ENCODE assay signal across 8 mouse cellular contexts in the genomic region with DNA sequence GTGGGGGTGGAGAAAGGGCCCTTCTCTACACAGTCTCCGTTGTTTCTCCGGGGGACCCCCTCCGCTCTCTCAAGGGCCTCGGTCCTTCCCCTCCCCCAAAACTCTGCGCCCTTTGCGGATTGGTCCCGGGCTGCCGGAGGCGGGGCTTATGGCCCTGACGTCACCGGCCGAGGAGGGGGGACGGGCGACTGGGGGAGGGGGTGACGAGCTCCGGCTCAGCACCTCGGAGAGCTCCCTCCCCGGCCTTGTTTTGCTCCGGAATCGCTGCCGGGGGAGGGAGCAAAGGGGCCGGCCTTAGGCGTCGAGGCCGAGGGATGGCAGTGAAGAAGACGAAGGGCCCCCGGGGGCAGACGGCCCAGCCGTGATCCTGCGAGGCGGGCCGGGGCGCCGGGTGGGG. TPM values are rescaled to one million over a fixed set of nuclear protein-coding genes. Genes with fewer than 3 reads are reported as not detected.
DNase-seq lines count a peak whose midpoint lies in the region; ATAC-seq and TF ChIP-seq lines count a peak whose summit lies in the region.

A gene (plus strand): TSS at position 166 of the 397 bp plus-strand sequence.

- dilution Hi-C loops in CH12.LX (cut with MboI; ENCODE audit: extremely low pct_ligation_motif_present, extremely low pct_unique_long_range_greater_than_20kb, low sequenced_read_pairs) = no loop called here

- TF ChIP-seq CTCF in CH12.LX (conservative IDR thresholded peaks at IDR 0.05 in 1 of 2, IDR thresholded peaks at IDR 0.05 in 1 of 2; ENCODE audit: low read depth in 2 of 2, low read length in 2 of 2) = no peak
- TF ChIP-seq CTCF in lung, adult 2 months (IDR thresholded peaks at IDR 0.05; ENCODE audit: insufficient read depth, low read length) = no peak
- TF ChIP-seq CTCF in olfactory bulb, adult 2 months (IDR thresholded peaks at IDR 0.05; ENCODE audit: insufficient read depth, low read depth, low read length) = no peak
- no peak for TF ChIP-seq CTCF in thymus, adult 2 months (IDR thresholded peaks at IDR 0.05; ENCODE audit: borderline replicate concordance, control insufficient read depth, extremely low read depth, insufficient read depth, low read length, poor library complexity)

- WGBS in forebrain, embryonic 14.5 days = 1% methylated on average over 28 of the region's 34 CpGs
- 1% methylated on average over 34 of the region's 34 CpGs for WGBS in lung, adult 2 months
- under 1% methylated on average over 34 of the region's 34 CpGs for WGBS in olfactory bulb, adult 2 months
- 1% methylated on average over 34 of the region's 34 CpGs for WGBS in thymus, adult 2 months

- TF ChIP-seq RAD21 in CH12.LX (IDR thresholded peaks at IDR 0.05; ENCODE audit: low read depth, low read length) = no peak

- H3K4me3 ChIP-seq in CH12.LX (replicated peaks in 1 of 3; ENCODE audit: low read depth in 2 of 3, low read length in 2 of 3, poor library complexity in 1 of 3) = peak within 1 kb of the TSS in 2 of 3 experiments; percentile 34 to 67
- H3K4me3 ChIP-seq in brown adipose tissue, adult 24 weeks (ENCODE audit: insufficient read depth, low read depth, low read length) = peak within 1 kb of the TSS; percentile 44; the same call in 1 of the 2 replicates
- peak within 1 kb of the TSS; percentile 83 for H3K4me3 ChIP-seq in forebrain, embryonic 14.5 days (ENCODE audit: low read depth, low read length)
- H3K4me3 ChIP-seq in lung, adult 2 months (replicated peaks; ENCODE audit: extremely low read depth, low read depth, low read length) = peak within 1 kb of the TSS; percentile 33
- H3K4me3 ChIP-seq in olfactory bulb, adult 2 months (ENCODE audit: insufficient read depth, low read depth, low read length) = peak within 1 kb of the TSS; percentile 88
- peak within 1 kb of the TSS; percentile 22 for H3K4me3 ChIP-seq in thymus, adult 2 months (ENCODE audit: control insufficient read depth, insufficient read depth, low read length)

- in situ Hi-C loops in CH12.LX (cut with MboI; ENCODE audit: low pct_ligation_motif_present, low pct_unique_long_range_greater_than_20kb, low sequenced_read_pairs) = no loop called here

- peak; percentile 60 for DNase-seq in CH12.LX (ENCODE audit: extremely low read depth)
- DNase-seq in forebrain, embryonic 14.5 days (ENCODE audit: low spot score) = peak; percentile 97
- peak; percentile 92 to 94 for DNase-seq in layer of hippocampus, adult 8-10 months (ENCODE audit: low spot score in 2 of 2)
- peak; percentile 70 for DNase-seq in lung, adult 2 months
- peak; percentile 86 for DNase-seq in thymus, adult 2 months

- no peak for TF ChIP-seq POLR2A in CH12.LX (IDR thresholded peaks at IDR 0.05; ENCODE audit: low read depth, low read length)
- TF ChIP-seq POLR2A in lung, adult 2 months (IDR thresholded peaks at IDR 0.05; ENCODE audit: borderline replicate concordance, extremely low read depth, low read depth, low read length) = no peak
- peak; percentile 73 for TF ChIP-seq POLR2A in olfactory bulb, adult 2 months (IDR thresholded peaks at IDR 0.05; ENCODE audit: insufficient read depth, low read depth, low read length)
- no peak for TF ChIP-seq POLR2A in thymus, adult 2 months (IDR thresholded peaks at IDR 0.05; ENCODE audit: control insufficient read depth, extremely low read depth, insufficient read depth, low read length, poor library complexity)

- peak within 1 kb of the TSS; percentile 50 for H3K9ac ChIP-seq in CH12.LX (ENCODE audit: insufficient read depth, low read depth)
- H3K9ac ChIP-seq in forebrain, embryonic 14.5 days (ENCODE audit: low read length) = peak within 1 kb of the TSS; percentile 88

- H3K4me2 ChIP-seq in CH12.LX (ENCODE audit: insufficient read depth, low read depth, poor library complexity, severe bottlenecking) = peak within 1 kb of the TSS; percentile 95
- peak within 1 kb of the TSS; percentile 78 for H3K4me2 ChIP-seq in forebrain, embryonic 14.5 days (ENCODE audit: low read length)

- H3K4me1 ChIP-seq in CH12.LX (ENCODE audit: control insufficient read depth in 1 of 2, insufficient read depth in 2 of 2) = peaks cover 13 to 18% of the 10 kb centered on the region in 2 experiments; a peak in 3 of 4 replicates
- H3K4me1 ChIP-seq in brown adipose tissue, adult 24 weeks (ENCODE audit: control insufficient read depth, insufficient read depth, insufficient read length, low read length) = peaks cover 4% of the 10 kb centered on the region
- peaks cover 32% of the 10 kb centered on the region for H3K4me1 ChIP-seq in forebrain, embryonic 14.5 days (ENCODE audit: control insufficient read depth, insufficient read depth, low read length)
- no peaks in the 10 kb centered on the region for H3K4me1 ChIP-seq in lung, adult 2 months (ENCODE audit: control insufficient read depth, insufficient read depth, low read length)
- peaks cover 33% of the 10 kb centered on the region for H3K4me1 ChIP-seq in olfactory bulb, adult 2 months (ENCODE audit: control insufficient read depth, insufficient read depth, low read length)
- peaks cover 16% of the 10 kb centered on the region for H3K4me1 ChIP-seq in thymus, adult 2 months (replicated peaks; ENCODE audit: control insufficient read depth, insufficient read depth, low read length)

- TF ChIP-seq EP300 in CH12.LX (IDR thresholded peaks at IDR 0.05; ENCODE audit: low read length) = no peak; the same call in 1 of the 2 replicates

- peak; percentile 94 for ATAC-seq in forebrain, embryonic 14.5 days
- ATAC-seq in hematopoietic stem cell, adult 5-6 weeks (replicated peaks in 1 of 2; ENCODE audit: insufficient read depth in 1 of 2, low FRiP score in 2 of 2, low TSS enrichment in 1 of 2, low read depth in 1 of 2, poor library complexity in 2 of 2, severe bottlenecking in 2 of 2) = peak; percentile 35 to 74

- no peaks in the 10 kb centered on the region for H3K79me2 ChIP-seq in CH12.LX (replicated peaks; ENCODE audit: control insufficient read depth, extremely low read depth, insufficient read depth, poor library complexity, severe bottlenecking)

- H3K36me3 ChIP-seq in CH12.LX (replicated peaks in 1 of 2; ENCODE audit: control insufficient read depth in 1 of 2, insufficient read depth in 1 of 2, low read length in 1 of 2) = no peaks in the 10 kb centered on the region
- H3K36me3 ChIP-seq in forebrain, embryonic 14.5 days (ENCODE audit: control insufficient read depth, insufficient read depth, low read length) = peaks cover 4% of the 10 kb centered on the region; the same call in 1 of the 2 replicates
- H3K36me3 ChIP-seq in thymus, adult 2 months (ENCODE audit: control insufficient read depth, insufficient read depth, low read length) = no peaks in the 10 kb centered on the region

- no peaks in the 10 kb centered on the region for H3K9me3 ChIP-seq in CH12.LX (replicated peaks; ENCODE audit: low read length)
- H3K9me3 ChIP-seq in forebrain, embryonic 14.5 days (replicated peaks; ENCODE audit: control insufficient read depth, low read length) = no peaks in the 10 kb centered on the region

- H3K27ac ChIP-seq in CH12.LX (ENCODE audit: insufficient read depth, low read depth) = peak within 1 kb of the TSS; percentile 58
- H3K27ac ChIP-seq in brown adipose tissue, adult 24 weeks (replicated peaks; ENCODE audit: low read depth, low read length) = no peak within 1 kb of the TSS
- H3K27ac ChIP-seq in forebrain, embryonic 14.5 days (ENCODE audit: low read depth, low read length) = peak within 1 kb of the TSS; percentile 96
- H3K27ac ChIP-seq in olfactory bulb, adult 2 months (ENCODE audit: insufficient read depth, low read depth, low read length) = peak within 1 kb of the TSS; percentile 95
- H3K27ac ChIP-seq in thymus, adult 2 months (ENCODE audit: control insufficient read depth, insufficient read depth, low read length) = no peak within 1 kb of the TSS

- H3K27me3 ChIP-seq in CH12.LX (replicated peaks) = peaks cover 65% of the 10 kb centered on the region
- H3K27me3 ChIP-seq in forebrain, embryonic 14.5 days (replicated peaks; ENCODE audit: control insufficient read depth, insufficient read depth, low read length) = no peaks in the 10 kb centered on the region
- 0 out of 2 replicates have a peak, but pooled peaks cover 2% of the 10 kb centered on the region for H3K27me3 ChIP-seq in thymus, adult 2 months (ENCODE audit: control insufficient read depth, insufficient read depth, low read length)

TF ChIP-seq in CH12.LX, 34 proteins besides CTCF, POLR2A, EP300 and RAD21 (continues in another document):
- peak; percentile 96 for TF ChIP-seq MXI1 (IDR thresholded peaks at IDR 0.05; ENCODE audit: low read depth, low read length)
- TF ChIP-seq MAX (IDR thresholded peaks at IDR 0.05; ENCODE audit: low read length) = no peak; the same call in 1 of the 2 replicates
- peak; percentile 57 for TF ChIP-seq ELF1 (IDR thresholded peaks at IDR 0.05; ENCODE audit: low read depth, low read length)
- TF ChIP-seq SIN3A (IDR thresholded peaks at IDR 0.05; ENCODE audit: low read length) = peak; percentile 100
- peak; percentile 61 for TF ChIP-seq HCFC1 (IDR thresholded peaks at IDR 0.05; ENCODE audit: low read depth, low read length)
- TF ChIP-seq ETS1 (conservative IDR thresholded peaks at IDR 0.05; ENCODE audit: low read depth, low read length) = peak; percentile 32; the same call in 1 of the 2 replicates
- no peak for TF ChIP-seq JUND (conservative IDR thresholded peaks at IDR 0.05; ENCODE audit: low read depth, low read length)
- no peak for TF ChIP-seq POLR2AphosphoS2 (IDR thresholded peaks at IDR 0.05; ENCODE audit: low read depth, low read length)
- no peak for TF ChIP-seq MAFK (IDR thresholded peaks at IDR 0.05; ENCODE audit: insufficient replicate concordance, low read length)
- TF ChIP-seq IRF4 (IDR thresholded peaks at IDR 0.05; ENCODE audit: low read depth, low read length) = peak; percentile 48; the same call in 1 of the 2 replicates
- TF ChIP-seq MAZ (IDR thresholded peaks at IDR 0.05; ENCODE audit: low read depth, low read length) = peak; percentile 97
- peak; percentile 9; the same call in 1 of the 2 replicates for TF ChIP-seq BHLHE40 (IDR thresholded peaks at IDR 0.05; ENCODE audit: low read depth, low read length)
- TF ChIP-seq JUN (IDR thresholded peaks at IDR 0.05; ENCODE audit: insufficient read depth, low read depth, low read length) = 0 out of 2 replicates have a peak, but pooled peaks have one; percentile 16

RNA-seq across cellular contexts. Expression of the gene that starts here (rescaled TPM):
- total RNA-seq in CH12.LX (2012; rRNA removed) (9.0 and 16.3 TPM in 2 replicates), CH12.LX (2014; rRNA removed) (1.3 and 1.4 TPM in 2 replicates)
- polyA plus RNA-seq in CH12.LX (2012; ENCODE audit: insufficient read length, low read depth) = 3.3 and 4.8 TPM in 2 replicates
- polyA plus RNA-seq in brown adipose tissue, adult 24 weeks (2012; ENCODE audit: insufficient read depth, insufficient read length, missing spikeins) = not detected in 2 replicates
- 115 and 125 TPM in 2 replicates for polyA plus RNA-seq in forebrain, embryonic 14.5 days (2014; fragmentation: Nextera tagmentation; extraction: Ambion mirVana)
- total RNA-seq in hematopoietic stem cell, adult 5-6 weeks (2017) = 1.5 and 5.6 TPM in 2 replicates
- total RNA-seq in layer of hippocampus, adult 8-10 months (2022) = 100 to 1,000 TPM; 420 to 453 (median 428) TPM
- 1.9 and 2.8 TPM in 2 replicates for polyA plus RNA-seq in lung, adult 2 months (2012; rRNA removed)
- not detected in 2 replicates for polyA plus RNA-seq in olfactory bulb, adult 2 months (2012; ENCODE audit: insufficient read depth, insufficient read length, low replicate concordance, missing spikeins)
- polyA plus RNA-seq in thymus, adult 2 months (2012; rRNA removed) = 7.9 and 8.1 TPM in 2 replicates

Comparison
In these comparisons a context has a peak if more than half of its experiments do, and no peak if none do; other contexts are left out.
1. RNA of the gene that starts here (total RNA-seq): 420 to 453 TPM in layer of hippocampus, adult 8-10 months; 1.3 to 16.3 TPM in CH12.LX and 1.5 to 5.6 TPM in hematopoietic stem cell, adult 5-6 weeks; every median in the first group is over 10 times any median in the second.
2. H3K27ac ChIP-seq: peak in CH12.LX (single experiment), forebrain, embryonic 14.5 days (single experiment) and olfactory bulb, adult 2 months (single experiment); none in brown adipose tissue, adult 24 weeks (single experiment) and thymus, adult 2 months (single experiment).
3. H3K4me3 ChIP-seq: peak in every context shown above with its lines; median percentile 88 in olfactory bulb, adult 2 months; 83 in forebrain, embryonic 14.5 days; 50 in CH12.LX; 44 in brown adipose tissue, adult 24 weeks; 33 in lung, adult 2 months; 22 in thymus, adult 2 months.
4. Peak in every context shown above with its lines, with median percentiles within 50 percentile points of each other: DNase-seq.